Mouse (Mus musculus): ENCODE data around the gene Hspb8. TPM values are rescaled to one million over a fixed set of nuclear protein-coding genes. Genes with fewer than 3 reads are reported as not detected.

Gene Hspb8
- 2.3 and 2.7 TPM in 2 replicates for polyA plus RNA-seq (2012; rRNA removed)

GRCm38 (mm10) chr5:116422699-116423201 is at the start of gene Hspb8:
TSS of gene Hspb8 (minus strand) at chr5:116422864.

Other genes with a start within 250 kb of the Hspb8 start
- 0.01 and 0.05 TPM in 2 replicates for gene Ccdc60, start 133.9 kb downstream of the Hspb8 start, polyA plus RNA-seq (2012; rRNA removed)
- 0.14 TPM in 2 replicates for gene Srrm4, start 169.0 kb upstream of the Hspb8 start, polyA plus RNA-seq (2012; rRNA removed)

Data from liver, embryonic 14 days (tissue).